8 mouse cellular contexts compared by ENCODE assay signal in genomic region chr4:129011604-129012121, GRCm38 (mm10). TPM values are rescaled to one million over a fixed set of nuclear protein-coding genes. Genes with fewer than 3 reads are reported as not detected.
A peak's percentile ranks its signal among the peaks of the same experiment; 100 is the strongest.
DNase-seq lines count a peak whose midpoint lies in the region; ATAC-seq and TF ChIP-seq lines count a peak whose summit lies in the region.

No protein-coding gene starts in this region.

- no peak for DNase-seq in liver, postnatal 0 days
- no peak for DNase-seq in liver, embryonic 11.5 days (ENCODE audit: low spot score)
- DNase-seq in adrenal gland, postnatal 14 days: peak; percentile 75
- DNase-seq in hindbrain, embryonic 14.5 days (ENCODE audit: low spot score): peak; percentile 66
- no peak for DNase-seq in embryo, embryonic 10 days (ENCODE audit: low spot score)
- DNase-seq in thymus, postnatal 14 days: no peak

- 0 out of 2 replicates have a peak, but pooled peaks have one; percentile 20 for TF ChIP-seq EP300 in liver, postnatal 0 days (IDR thresholded peaks at IDR 0.05; ENCODE audit: low read depth)

- no peak overlapping the region for H3K9ac ChIP-seq in liver, postnatal 0 days (replicated peaks)
- no peak overlapping the region for H3K9ac ChIP-seq in liver, embryonic 11.5 days (ENCODE audit: low read depth, low read length)
- 0 out of 2 replicates have a peak overlapping the region, but pooled peaks have one; percentile 27 for H3K9ac ChIP-seq in embryonic facial prominence, embryonic 13.5 days
- H3K9ac ChIP-seq in hindbrain, embryonic 14.5 days: no peak overlapping the region
- H3K9ac ChIP-seq in stomach, embryonic 16.5 days (ENCODE audit: low read length): no peak overlapping the region

- H3K9me3 ChIP-seq in liver, postnatal 0 days (ENCODE audit: low read length): no peaks in the 10 kb centered on the region
- no peaks in the 10 kb centered on the region for H3K9me3 ChIP-seq in liver, embryonic 11.5 days (ENCODE audit: control insufficient read depth, low read length)
- no peaks in the 10 kb centered on the region for H3K9me3 ChIP-seq in embryonic facial prominence, embryonic 13.5 days
- no peaks in the 10 kb centered on the region for H3K9me3 ChIP-seq in hindbrain, embryonic 14.5 days (ENCODE audit: control insufficient read depth, low read length)
- no peaks in the 10 kb centered on the region for H3K9me3 ChIP-seq in stomach, embryonic 16.5 days (replicated peaks; ENCODE audit: control insufficient read depth, low read length)

- peak; percentile 24; the same call in 1 of the 2 replicates for ATAC-seq in liver, postnatal 0 days
- no peak for ATAC-seq in liver, embryonic 11.5 days (replicated peaks; ENCODE audit: low FRiP score)
- ATAC-seq in embryonic facial prominence, embryonic 13.5 days (ENCODE audit: insufficient number of reproducible peaks, insufficient read depth, low FRiP score, low TSS enrichment, low read depth): no peak
- ATAC-seq in hindbrain, embryonic 14.5 days (ENCODE audit: low FRiP score): peak; percentile 57; the same call in 1 of the 2 replicates
- ATAC-seq in stomach, embryonic 16.5 days (ENCODE audit: insufficient read depth, low FRiP score): no peak

- H3K4me3 ChIP-seq in liver, postnatal 0 days (ENCODE audit: low read depth, low read length): no peak overlapping the region
- H3K4me3 ChIP-seq in liver, embryonic 11.5 days (ENCODE audit: low read depth, low read length): no peak overlapping the region
- no peak overlapping the region for H3K4me3 ChIP-seq in embryonic facial prominence, embryonic 13.5 days
- no peak overlapping the region for H3K4me3 ChIP-seq in hindbrain, embryonic 14.5 days (replicated peaks; ENCODE audit: low read length)
- H3K4me3 ChIP-seq in stomach, embryonic 16.5 days (replicated peaks; ENCODE audit: low read length): no peak overlapping the region

- TF ChIP-seq CTCF in liver, postnatal 0 days (IDR thresholded peaks at IDR 0.05; ENCODE audit: low read depth): no peak

- H3K4me1 ChIP-seq in liver, postnatal 0 days (ENCODE audit: insufficient read depth): no peaks in the 10 kb centered on the region
- peaks cover 7% of the 10 kb centered on the region; the same call in 1 of the 2 replicates for H3K4me1 ChIP-seq in liver, embryonic 11.5 days (replicated peaks; ENCODE audit: control insufficient read depth, insufficient read depth, low read length)
- peaks cover 24% of the 10 kb centered on the region for H3K4me1 ChIP-seq in embryonic facial prominence, embryonic 13.5 days
- H3K4me1 ChIP-seq in hindbrain, embryonic 14.5 days (replicated peaks; ENCODE audit: control insufficient read depth, insufficient read depth, low read length): 0 out of 2 replicates have a peak, but pooled peaks cover 4% of the 10 kb centered on the region
- H3K4me1 ChIP-seq in stomach, embryonic 16.5 days (ENCODE audit: control insufficient read depth, insufficient read depth, low read length): no peaks in the 10 kb centered on the region

- no peak overlapping the region for H3K4me2 ChIP-seq in liver, postnatal 0 days (ENCODE audit: low read depth, low read length)
- no peak overlapping the region for H3K4me2 ChIP-seq in liver, embryonic 11.5 days
- H3K4me2 ChIP-seq in embryonic facial prominence, embryonic 13.5 days: no peak overlapping the region
- no peak overlapping the region for H3K4me2 ChIP-seq in hindbrain, embryonic 14.5 days (replicated peaks)
- no peak overlapping the region for H3K4me2 ChIP-seq in stomach, embryonic 16.5 days (ENCODE audit: low read depth, low read length)

- H3K27ac ChIP-seq in liver, postnatal 0 days (ENCODE audit: low read depth): no peak overlapping the region
- no peak overlapping the region for H3K27ac ChIP-seq in liver, embryonic 11.5 days (ENCODE audit: low read depth, low read length)
- peak overlapping the region; percentile 57; the same call in 1 of the 2 replicates for H3K27ac ChIP-seq in embryonic facial prominence, embryonic 13.5 days
- peak overlapping the region; percentile 41; the same call in 1 of the 2 replicates for H3K27ac ChIP-seq in hindbrain, embryonic 14.5 days
- peak overlapping the region; percentile 40 for H3K27ac ChIP-seq in stomach, embryonic 16.5 days (ENCODE audit: low read length)

- no peaks in the 10 kb centered on the region for H3K27me3 ChIP-seq in liver, postnatal 0 days (ENCODE audit: insufficient read depth, low read length)
- H3K27me3 ChIP-seq in liver, embryonic 11.5 days (replicated peaks; ENCODE audit: control insufficient read depth, insufficient read depth, low read length): no peaks in the 10 kb centered on the region
- no peaks in the 10 kb centered on the region for H3K27me3 ChIP-seq in embryonic facial prominence, embryonic 13.5 days
- no peaks in the 10 kb centered on the region for H3K27me3 ChIP-seq in hindbrain, embryonic 14.5 days (ENCODE audit: control insufficient read depth, insufficient read depth, low read length)
- no peaks in the 10 kb centered on the region for H3K27me3 ChIP-seq in stomach, embryonic 16.5 days (ENCODE audit: control insufficient read depth, insufficient read depth, low read length)

- peaks cover 42% of the 10 kb centered on the region for H3K36me3 ChIP-seq in liver, postnatal 0 days (replicated peaks; ENCODE audit: insufficient read depth, low read length)
- H3K36me3 ChIP-seq in liver, embryonic 11.5 days (ENCODE audit: control insufficient read depth, insufficient read depth, low read length): peaks cover 23% of the 10 kb centered on the region
- H3K36me3 ChIP-seq in embryonic facial prominence, embryonic 13.5 days: peaks cover 48% of the 10 kb centered on the region
- peaks cover 28% of the 10 kb centered on the region for H3K36me3 ChIP-seq in hindbrain, embryonic 14.5 days (replicated peaks; ENCODE audit: control insufficient read depth, insufficient read depth)
- H3K36me3 ChIP-seq in stomach, embryonic 16.5 days (ENCODE audit: control insufficient read depth, insufficient read depth, low read length): peaks cover 15% of the 10 kb centered on the region; the same call in 1 of the 2 replicates

- 31% methylated on average over 15 of the region's 15 CpGs for WGBS in liver, postnatal 0 days (ENCODE audit: insufficient replicate concordance)
- WGBS in liver, embryonic 11.5 days: 59% methylated on average over 15 of the region's 15 CpGs
- WGBS in embryonic facial prominence, embryonic 13.5 days: 59% methylated on average over 15 of the region's 15 CpGs
- 35% methylated on average over 15 of the region's 15 CpGs for WGBS in hindbrain, embryonic 14.5 days
- WGBS in stomach, embryonic 16.5 days: 53% methylated on average over 15 of the region's 15 CpGs

RNA-seq across cellular contexts. Expression of gene Ak2, which starts 19.9 kb away (rescaled TPM):
- polyA plus RNA-seq in liver, postnatal 0 days (2015; fragmentation: Nextera tagmentation; extraction: Ambion mirVana): 276 and 291 TPM in 2 replicates
- polyA plus RNA-seq in liver, embryonic 11.5 days (2014; fragmentation: Nextera tagmentation; extraction: Ambion mirVana): 235 and 256 TPM in 2 replicates
- total RNA-seq in adrenal gland, postnatal 14 days (2021): 175 and 204 TPM in 2 replicates
- polyA plus RNA-seq in embryonic facial prominence, embryonic 13.5 days (2015; fragmentation: Nextera tagmentation; extraction: Ambion mirVana): 180 and 194 TPM in 2 replicates
- 60.4 and 64.4 TPM in 2 replicates for polyA plus RNA-seq in hindbrain, embryonic 14.5 days (2014; fragmentation: Nextera tagmentation; extraction: Ambion mirVana)
- polyA plus RNA-seq in stomach, embryonic 16.5 days (2015; fragmentation: Nextera tagmentation; extraction: Ambion mirVana): 199 and 207 TPM in 2 replicates

RNA-seq across cellular contexts. Expression of gene Rnf19b, which starts 46.4 kb away (rescaled TPM):
- 5.5 and 6.0 TPM in 2 replicates for polyA plus RNA-seq in liver, postnatal 0 days (2015; fragmentation: Nextera tagmentation; extraction: Ambion mirVana)
- 6.7 and 7.2 TPM in 2 replicates for polyA plus RNA-seq in liver, embryonic 11.5 days (2014; fragmentation: Nextera tagmentation; extraction: Ambion mirVana)
- 23.8 and 25.9 TPM in 2 replicates for total RNA-seq in adrenal gland, postnatal 14 days (2021)
- polyA plus RNA-seq in embryonic facial prominence, embryonic 13.5 days (2015; fragmentation: Nextera tagmentation; extraction: Ambion mirVana): 9.1 and 9.5 TPM in 2 replicates
- polyA plus RNA-seq in hindbrain, embryonic 14.5 days (2014; fragmentation: Nextera tagmentation; extraction: Ambion mirVana): 35.5 and 41.1 TPM in 2 replicates
- 7.1 and 7.2 TPM in 2 replicates for polyA plus RNA-seq in stomach, embryonic 16.5 days (2015; fragmentation: Nextera tagmentation; extraction: Ambion mirVana)

RNA-seq across cellular contexts. Expression of gene Azin2, which starts 49.4 kb away (rescaled TPM):
- polyA plus RNA-seq in liver, postnatal 0 days (2015; fragmentation: Nextera tagmentation; extraction: Ambion mirVana): 1.6 and 1.8 TPM in 2 replicates
- polyA plus RNA-seq in liver, embryonic 11.5 days (2014; fragmentation: Nextera tagmentation; extraction: Ambion mirVana): 4.6 and 5.8 TPM in 2 replicates
- total RNA-seq in adrenal gland, postnatal 14 days (2021): 34.1 and 41.8 TPM in 2 replicates
- 31.5 and 36.3 TPM in 2 replicates for polyA plus RNA-seq in embryonic facial prominence, embryonic 13.5 days (2015; fragmentation: Nextera tagmentation; extraction: Ambion mirVana)
- 14.6 and 20.1 TPM in 2 replicates for polyA plus RNA-seq in hindbrain, embryonic 14.5 days (2014; fragmentation: Nextera tagmentation; extraction: Ambion mirVana)
- 14.3 and 15.0 TPM in 2 replicates for polyA plus RNA-seq in stomach, embryonic 16.5 days (2015; fragmentation: Nextera tagmentation; extraction: Ambion mirVana)

Comparison
In these comparisons a context has a peak if more than half of its experiments do, and no peak if none do; other contexts are left out.
1. ATAC-seq: peak in liver, postnatal 0 days (single experiment) and hindbrain, embryonic 14.5 days (single experiment); none in liver, embryonic 11.5 days (single experiment), embryonic facial prominence, embryonic 13.5 days (single experiment) and stomach, embryonic 16.5 days (single experiment).
2. DNase-seq: peak in adrenal gland, postnatal 14 days (single experiment) and hindbrain, embryonic 14.5 days (single experiment); none in liver, postnatal 0 days (single experiment), liver, embryonic 11.5 days (single experiment), embryo, embryonic 10 days (single experiment) and thymus, postnatal 14 days (single experiment).
3. H3K27ac ChIP-seq: peak in embryonic facial prominence, embryonic 13.5 days (single experiment), hindbrain, embryonic 14.5 days (single experiment) and stomach, embryonic 16.5 days (single experiment); none in liver, postnatal 0 days (single experiment) and liver, embryonic 11.5 days (single experiment).